Mouse (Mus musculus): ENCODE results near the gene Mgat5b. TPM values are rescaled to one million over a fixed set of nuclear protein-coding genes. Genes with fewer than 3 reads are reported as not detected.

Mgat5b gene
- total and polyA plus RNA-seq, 2 experiments from 2014 or later, result 31.0 to 95.4 TPM

DNA sequence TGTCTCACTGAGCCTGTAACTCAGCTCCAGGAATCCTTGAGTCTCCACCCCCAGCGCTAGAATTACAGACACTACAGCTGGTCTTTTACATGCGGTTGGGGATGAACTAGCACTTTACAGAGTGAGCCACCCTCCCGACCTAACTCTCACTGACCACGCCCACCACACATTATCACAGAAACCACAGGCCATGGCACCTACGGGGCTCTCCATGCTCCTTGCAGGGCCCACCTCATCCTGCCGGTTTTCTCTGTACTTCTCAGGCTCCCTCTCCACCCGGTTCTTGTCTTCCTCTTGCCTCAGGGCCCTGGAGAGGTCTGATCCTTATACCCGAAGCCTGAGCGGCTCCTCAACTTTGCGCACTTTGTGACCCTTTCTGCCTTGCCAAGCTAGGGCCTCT lies 109.0 kb downstream of the Mgat5b start:
- peaks cover 33% of the 10 kb centered on the region for H3K4me1 ChIP-seq (ENCODE audit: insufficient read depth)
- H3K4me3 ChIP-seq (ENCODE audit: low read depth, low read length), result no peak overlapping the region
- no peak for TF ChIP-seq CTCF (IDR thresholded peaks at IDR 0.05; ENCODE audit: low read depth)
- H3K27ac ChIP-seq (ENCODE audit: low read depth, low read length), result no peak overlapping the region
- no peak for DNase-seq
- no peak for ATAC-seq
- no peaks in the 10 kb centered on the region for H3K36me3 ChIP-seq (ENCODE audit: insufficient read depth)
- 62% methylated on average over 10 of the region's 10 CpGs for WGBS
- no peaks in the 10 kb centered on the region for H3K9me3 ChIP-seq (ENCODE audit: low read length)
- no peaks in the 10 kb centered on the region for H3K27me3 ChIP-seq (ENCODE audit: insufficient read depth, low read length)
- H3K4me2 ChIP-seq (ENCODE audit: low read depth), result no peak overlapping the region
- H3K9ac ChIP-seq, result no peak overlapping the region

DNA sequence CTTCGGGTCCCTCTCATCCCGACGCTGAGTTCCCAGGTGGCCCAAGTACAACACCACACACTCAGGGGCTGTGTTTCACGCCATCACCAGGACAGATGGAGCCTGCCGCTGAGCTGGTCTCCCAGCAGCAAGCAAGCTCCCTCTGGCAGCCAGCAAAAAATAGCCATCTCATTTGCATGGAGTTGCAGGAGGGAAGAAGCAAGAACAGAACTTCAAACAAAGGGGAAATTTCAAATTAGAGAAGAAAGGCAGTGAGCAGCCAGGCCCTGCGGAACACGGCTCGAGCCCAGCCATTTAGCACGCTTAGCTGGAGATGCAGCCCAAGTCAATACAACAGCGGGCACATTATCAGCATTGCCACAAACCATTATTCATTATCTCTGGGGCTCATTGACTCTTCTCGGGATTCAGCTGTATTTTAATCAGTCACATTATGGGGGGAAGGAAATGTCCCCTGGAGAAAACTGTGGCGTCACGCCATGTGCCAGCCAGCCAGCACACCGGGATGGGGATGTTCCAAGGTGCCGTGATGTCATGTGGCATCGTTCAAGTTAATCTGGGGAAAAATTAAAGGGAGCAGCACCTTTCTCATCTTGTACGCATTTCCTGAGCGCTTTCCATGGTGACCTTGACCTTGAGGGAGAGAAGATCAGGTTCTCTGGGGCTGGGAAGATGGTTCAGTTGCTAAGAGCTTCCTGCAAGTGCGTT lies 110.4 kb downstream of the Mgat5b start:
- DNase-seq (peak; percentile 74), ATAC-seq (peak; percentile 71)
- Histone ChIP-seq H3K27me3 (ENCODE audit: insufficient read depth, low read length) (no peaks in the 10 kb centered on the region), H3K9ac (0 out of 2 replicates have a peak overlapping the region, but pooled peaks have one; percentile 11), H3K36me3 (ENCODE audit: insufficient read depth) (no peaks in the 10 kb centered on the region), H3K4me2 (ENCODE audit: low read depth) (no peak overlapping the region), H3K4me3 (ENCODE audit: low read depth, low read length) (no peak overlapping the region), H3K27ac (ENCODE audit: low read depth, low read length) (peak overlapping the region; percentile 63), H3K4me1 (ENCODE audit: insufficient read depth) (peaks cover 33% of the 10 kb centered on the region), H3K9me3 (ENCODE audit: low read length) (no peaks in the 10 kb centered on the region)
- peak; percentile 28 for TF ChIP-seq CTCF (IDR thresholded peaks at IDR 0.05; ENCODE audit: low read depth)
- WGBS, result 26% methylated on average over 19 of the region's 19 CpGs

GRCm38 (mm10) chr11:117029569-117029955 lies 110.9 kb downstream of the Mgat5b start:
- TF ChIP-seq CTCF (IDR thresholded peaks at IDR 0.05; ENCODE audit: low read depth), result no peak
- no peak for DNase-seq
- H3K4me2 ChIP-seq (ENCODE audit: low read depth), result no peak overlapping the region
- H3K36me3 ChIP-seq (ENCODE audit: insufficient read depth), result no peaks in the 10 kb centered on the region
- 85% methylated on average over 3 of the region's 3 CpGs for WGBS
- ATAC-seq, result no peak
- no peak overlapping the region for H3K9ac ChIP-seq
- no peaks in the 10 kb centered on the region for H3K9me3 ChIP-seq (ENCODE audit: low read length)
- peaks cover 33% of the 10 kb centered on the region for H3K4me1 ChIP-seq (ENCODE audit: insufficient read depth)
- H3K27me3 ChIP-seq (ENCODE audit: insufficient read depth, low read length), result no peaks in the 10 kb centered on the region
- peak overlapping the region; percentile 63 for H3K27ac ChIP-seq (ENCODE audit: low read depth, low read length)
- no peak overlapping the region for H3K4me3 ChIP-seq (ENCODE audit: low read depth, low read length)

- 16% methylated on average over 3 of the region's 3 CpGs for WGBS
- no peak for TF ChIP-seq CTCF (IDR thresholded peaks at IDR 0.05; ENCODE audit: low read depth)
- H3K27me3 ChIP-seq (ENCODE audit: insufficient read depth, low read length), result no peaks in the 10 kb centered on the region
- ATAC-seq (peak; percentile 33; the same call in 1 of the 2 replicates), DNase-seq (no peak)
- H3K4me3 ChIP-seq (ENCODE audit: low read depth, low read length), result no peak overlapping the region
- H3K36me3 ChIP-seq (ENCODE audit: insufficient read depth), result no peaks in the 10 kb centered on the region
- no peak overlapping the region for H3K4me2 ChIP-seq (ENCODE audit: low read depth)
- peak overlapping the region; percentile 63 for H3K27ac ChIP-seq (ENCODE audit: low read depth, low read length)
- peaks cover 33% of the 10 kb centered on the region for H3K4me1 ChIP-seq (ENCODE audit: insufficient read depth)
- H3K9me3 ChIP-seq (ENCODE audit: low read length), result no peaks in the 10 kb centered on the region
- 0 out of 2 replicates have a peak overlapping the region, but pooled peaks have one; percentile 18 for H3K9ac ChIP-seq
These were observed 111.4 kb downstream of the Mgat5b start for GRCm38 (mm10) chr11:117030018-117030417.

DNA sequence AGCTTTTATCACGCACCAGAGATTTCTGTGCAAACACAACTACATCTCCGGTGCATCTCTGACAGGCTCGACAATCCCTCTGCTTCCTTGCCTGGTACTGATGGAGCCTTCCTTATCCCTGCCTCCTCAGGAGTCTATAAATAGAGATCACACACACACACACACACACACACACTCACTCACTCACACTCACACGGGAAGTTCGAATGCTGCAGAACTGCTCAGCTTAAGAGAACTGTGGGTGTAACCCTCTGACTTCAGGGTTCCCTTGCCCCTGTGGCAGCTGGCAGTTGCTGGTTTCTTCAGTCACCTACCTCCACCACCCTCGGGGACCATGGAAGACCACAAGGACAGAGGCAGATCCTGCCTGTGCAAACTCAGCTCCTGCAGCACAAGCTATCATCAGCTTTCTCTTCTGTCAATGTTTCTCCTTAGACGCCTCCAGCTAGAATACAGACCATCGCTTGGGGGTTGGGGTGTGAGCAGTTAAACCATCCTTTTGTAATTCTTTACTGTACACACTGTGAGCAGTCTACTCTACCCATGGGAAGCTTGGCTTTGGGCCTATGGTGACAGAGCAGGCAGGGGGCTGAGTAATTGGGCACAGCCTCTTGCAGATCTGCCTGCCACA lies 111.9 kb downstream of the Mgat5b start:
- no peak for TF ChIP-seq CTCF (IDR thresholded peaks at IDR 0.05; ENCODE audit: low read depth)
- Histone ChIP-seq H3K9ac (0 out of 2 replicates have a peak overlapping the region, but pooled peaks have one; percentile 18), H3K4me2 (ENCODE audit: low read depth) (no peak overlapping the region), H3K9me3 (ENCODE audit: low read length) (no peaks in the 10 kb centered on the region), H3K27me3 (ENCODE audit: insufficient read depth, low read length) (no peaks in the 10 kb centered on the region), H3K27ac (ENCODE audit: low read depth, low read length) (peak overlapping the region; percentile 63), H3K4me1 (ENCODE audit: insufficient read depth) (peaks cover 33% of the 10 kb centered on the region), H3K36me3 (ENCODE audit: insufficient read depth) (no peaks in the 10 kb centered on the region), H3K4me3 (ENCODE audit: low read depth, low read length) (no peak overlapping the region)
- WGBS, result 35% methylated on average over 8 of the region's 8 CpGs
- DNase-seq, result peak; percentile 72
- ATAC-seq, result peak; percentile 76

DNA sequence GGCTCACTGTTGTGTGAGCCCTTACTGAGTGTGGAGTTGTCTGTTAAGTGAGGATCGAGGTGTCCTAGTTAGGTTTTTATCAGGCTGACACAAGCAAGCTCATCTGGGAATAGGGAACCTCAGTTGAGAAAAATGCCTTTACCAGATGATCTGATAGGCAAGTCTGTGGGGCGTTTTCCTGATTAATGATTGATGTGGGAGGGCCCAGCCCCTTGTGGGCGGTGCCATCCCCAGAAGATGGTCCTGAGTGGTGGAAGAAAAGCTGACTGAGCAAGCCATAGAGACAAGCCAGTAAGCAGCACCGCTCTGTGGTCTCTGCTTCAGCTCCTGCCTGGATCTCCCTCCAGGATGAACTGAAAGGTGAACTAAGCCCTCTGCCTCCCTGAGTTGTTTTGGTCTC lies 112.6 kb downstream of the Mgat5b start:
- DNase-seq (peak; percentile 50), ATAC-seq (peak; percentile 34; the same call in 1 of the 2 replicates)
- Histone ChIP-seq H3K36me3 (ENCODE audit: insufficient read depth) (no peaks in the 10 kb centered on the region), H3K4me2 (ENCODE audit: low read depth) (no peak overlapping the region), H3K4me1 (ENCODE audit: insufficient read depth) (peaks cover 33% of the 10 kb centered on the region), H3K4me3 (ENCODE audit: low read depth, low read length) (no peak overlapping the region), H3K27ac (ENCODE audit: low read depth, low read length) (peak overlapping the region; percentile 63), H3K9ac (0 out of 2 replicates have a peak overlapping the region, but pooled peaks have one; percentile 2), H3K27me3 (ENCODE audit: insufficient read depth, low read length) (no peaks in the 10 kb centered on the region), H3K9me3 (ENCODE audit: low read length) (no peaks in the 10 kb centered on the region)
- TF ChIP-seq CTCF (IDR thresholded peaks at IDR 0.05; ENCODE audit: low read depth), result no peak
- WGBS, result 23% methylated on average over 4 of the region's 4 CpGs
